In genomic region chr4:55237856-55238255, GRCm38 (mm10) we compare ENCODE assay signal across 11 mouse cellular contexts.
"Had no signal": no experiment of that assay in that cellular context is flagged by ENCODE, and none has a peak within 500 bp of the region (broad histone marks: within the 10 kb centered on the region; RNA-seq: fewer than 3 reads in every experiment).

No protein-coding gene starts in this region.

- H3K4me1 ChIP-seq: limb, embryonic 13.5 days; midbrain, embryonic 13.5 days had no signal

- ATAC-seq: midbrain, embryonic 13.5 days had no signal

- H3K27me3 ChIP-seq: limb, embryonic 13.5 days; midbrain, embryonic 13.5 days; neural tube, embryonic 15.5 days had no signal

- H3K27ac ChIP-seq: kidney, postnatal 0 days; limb, embryonic 13.5 days; liver, embryonic 14.5 days; midbrain, embryonic 13.5 days; neural tube, embryonic 15.5 days; stomach, postnatal 0 days had no signal

- H3K36me3 ChIP-seq: limb, embryonic 13.5 days; midbrain, embryonic 13.5 days; neural tube, embryonic 15.5 days had no signal

- H3K4me3 ChIP-seq: limb, embryonic 13.5 days; midbrain, embryonic 13.5 days; neural tube, embryonic 15.5 days had no signal

- DNase-seq: kidney, adult 11 months; kidney, adult 9 months; kidney, postnatal 36 days; left cerebral cortex, postnatal 4 days; lung, adult 18-20 months had no signal
